Mouse (Mus musculus): ENCODE results near the gene Ppp6r1. TPM values are rescaled to one million over a fixed set of nuclear protein-coding genes. Genes with fewer than 3 reads are reported as not detected.

The Ppp6r1 gene
- polyA plus RNA-seq, 1 experiment from 2014 or later: 17.1 TPM

DNA sequence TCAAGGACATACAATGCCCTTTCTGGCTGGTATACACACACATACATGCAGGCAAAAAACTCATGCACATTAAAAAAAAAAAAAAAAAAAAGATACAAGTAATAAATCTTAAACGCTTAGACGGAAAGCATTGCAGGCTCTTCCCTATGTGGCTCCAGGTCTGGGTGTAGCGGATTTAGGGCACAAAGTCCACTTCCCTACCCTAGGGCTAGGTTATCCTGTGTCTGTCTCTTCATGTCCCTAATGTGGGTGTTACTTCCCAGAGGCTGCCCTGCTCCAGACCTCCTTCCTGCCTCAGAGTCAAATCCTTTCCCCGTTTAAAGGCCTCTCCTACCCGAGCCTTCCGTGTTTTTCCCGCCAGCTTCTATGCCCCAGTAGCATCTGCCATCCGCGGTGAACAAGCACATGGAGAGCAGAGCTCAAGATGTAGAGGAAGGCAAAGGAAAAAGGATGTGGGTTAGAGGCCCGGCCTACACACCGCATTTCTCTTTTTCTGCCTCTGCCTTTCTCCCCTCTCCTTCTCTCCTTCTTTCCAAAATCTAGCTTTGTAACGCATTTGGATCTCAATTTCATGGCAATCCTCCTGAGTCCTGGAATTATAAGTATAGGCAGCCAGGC, 15.4 kb upstream of the Ppp6r1 start:
- H3K9me3 ChIP-seq (replicated peaks): no peaks in the 10 kb centered on the region
- WGBS: 90% methylated on average over 12 of the region's 12 CpGs
- ATAC-seq (ENCODE audit: low FRiP score): no peak
- no peak overlapping the region for H3K4me3 ChIP-seq
- H3K27me3 ChIP-seq: no peaks in the 10 kb centered on the region
- H3K4me2 ChIP-seq (replicated peaks): no peak overlapping the region
- no peak overlapping the region for H3K9ac ChIP-seq
- peaks cover 59% of the 10 kb centered on the region for H3K36me3 ChIP-seq
- no peaks in the 10 kb centered on the region for H3K4me1 ChIP-seq
- H3K27ac ChIP-seq: no peak overlapping the region

DNA sequence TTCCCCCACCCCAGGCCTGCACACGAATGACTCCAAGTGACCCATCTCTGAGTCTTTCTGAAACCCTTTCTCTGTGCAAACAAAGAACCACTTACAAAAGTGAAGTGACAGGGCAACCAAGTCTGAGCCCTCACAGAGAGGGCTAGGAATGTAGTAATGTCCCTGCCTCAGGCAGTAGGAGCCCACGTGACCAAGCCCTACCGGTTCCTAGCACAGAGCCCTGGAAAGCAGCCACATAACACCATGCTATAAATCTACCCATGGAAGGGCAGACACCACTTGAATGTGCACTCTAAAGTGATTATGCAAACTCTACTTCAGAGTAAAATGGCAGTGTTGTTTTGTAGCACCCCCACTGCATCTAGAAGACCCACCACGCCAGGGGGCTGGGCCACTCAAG, 13.1 kb upstream of the Ppp6r1 start:
- no peak overlapping the region for H3K27ac ChIP-seq
- H3K9me3 ChIP-seq (replicated peaks): 0 out of 2 replicates have a peak, but pooled peaks cover 4% of the 10 kb centered on the region
- no peak overlapping the region for H3K9ac ChIP-seq
- no peak for ATAC-seq (ENCODE audit: low FRiP score)
- no peaks in the 10 kb centered on the region for H3K4me1 ChIP-seq
- WGBS: 76% methylated on average over 4 of the region's 4 CpGs
- peaks cover 73% of the 10 kb centered on the region for H3K36me3 ChIP-seq
- H3K27me3 ChIP-seq: no peaks in the 10 kb centered on the region
- no peak overlapping the region for H3K4me3 ChIP-seq
- no peak overlapping the region for H3K4me2 ChIP-seq (replicated peaks)

DNA sequence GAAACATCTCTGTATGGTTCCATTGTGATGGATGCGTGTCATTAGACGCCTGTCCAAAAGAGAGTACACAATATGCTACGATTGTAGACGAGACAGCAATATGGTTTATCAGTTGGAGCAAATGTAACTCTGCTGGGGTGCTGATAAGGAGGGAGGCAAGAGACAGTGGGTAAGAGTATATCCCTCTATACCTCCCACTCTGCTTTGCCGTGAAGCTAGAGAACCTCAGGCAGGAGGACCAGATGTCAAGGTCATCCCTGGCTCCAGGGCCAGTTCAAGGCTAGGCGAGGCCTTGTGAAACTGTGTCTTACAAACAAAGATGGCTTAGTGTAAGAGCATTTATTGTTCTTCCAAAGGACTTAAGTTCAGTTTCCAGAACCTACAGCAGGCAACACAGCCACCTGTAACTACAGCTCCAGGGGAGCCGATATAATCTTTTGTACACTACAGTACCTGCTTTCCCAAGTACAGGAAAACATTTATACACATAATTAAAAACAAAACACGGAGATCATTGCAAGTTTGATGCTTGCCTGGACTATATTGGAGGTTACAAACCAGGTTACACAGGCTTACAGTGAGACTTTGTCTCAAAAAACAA, 11.9 kb upstream of the Ppp6r1 start:
- no peak for ATAC-seq (ENCODE audit: low FRiP score)
- H3K4me2 ChIP-seq (replicated peaks): no peak overlapping the region
- H3K9me3 ChIP-seq (replicated peaks): 0 out of 2 replicates have a peak, but pooled peaks cover 4% of the 10 kb centered on the region
- H3K9ac ChIP-seq: no peak overlapping the region
- H3K36me3 ChIP-seq: peaks cover 72% of the 10 kb centered on the region
- H3K4me3 ChIP-seq: no peak overlapping the region
- WGBS: 88% methylated on average over 8 of the region's 8 CpGs
- no peaks in the 10 kb centered on the region for H3K27me3 ChIP-seq
- no peak overlapping the region for H3K27ac ChIP-seq
- H3K4me1 ChIP-seq: no peaks in the 10 kb centered on the region

DNA sequence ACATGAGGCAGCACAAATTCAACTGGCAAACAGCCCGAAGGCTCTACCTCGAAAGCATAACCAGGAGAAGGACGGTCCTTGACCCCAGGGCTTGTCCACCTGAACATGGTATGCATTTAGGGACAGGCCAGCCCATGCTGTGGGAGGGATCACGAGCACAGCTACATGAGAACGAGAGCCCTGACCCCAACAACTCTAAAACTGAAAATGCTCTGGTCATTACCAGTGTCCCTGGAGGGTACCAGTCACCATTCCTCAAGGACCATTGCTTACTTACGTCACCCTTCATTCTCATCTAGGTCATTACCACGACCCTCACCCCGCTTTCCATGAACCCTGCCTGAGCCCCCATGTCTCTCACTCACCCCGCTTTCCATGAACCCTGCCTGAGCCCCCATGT, 10.3 kb upstream of the Ppp6r1 start:
- H3K9ac ChIP-seq: no peak overlapping the region
- 97% methylated on average over 9 of the region's 9 CpGs for WGBS

DNA sequence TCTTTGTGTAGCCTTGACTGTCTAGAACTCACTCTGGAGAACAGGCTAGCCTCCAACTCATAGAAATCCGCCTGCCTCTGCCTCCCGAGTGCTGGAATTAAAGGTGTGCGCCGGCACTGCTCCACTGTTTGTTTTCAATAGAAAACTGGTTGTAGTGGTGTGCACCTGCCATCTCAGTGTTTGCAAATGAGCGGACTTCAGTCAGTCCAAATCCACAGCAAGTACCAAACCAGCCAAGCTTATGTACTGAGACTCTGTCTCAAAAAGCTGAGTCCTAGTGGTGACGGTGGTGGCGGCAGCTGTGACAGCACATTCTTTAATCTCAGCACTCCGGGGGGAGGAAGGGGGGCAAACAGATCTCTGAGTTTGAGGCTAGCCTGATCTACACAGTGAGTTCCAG, 9.7 kb upstream of the Ppp6r1 start:
- Histone ChIP-seq H3K4me2 (replicated peaks) (no peak overlapping the region), H3K36me3 (peaks cover 65% of the 10 kb centered on the region), H3K4me3 (no peak overlapping the region), H3K27ac (no peak overlapping the region), H3K9me3 (replicated peaks) (0 out of 2 replicates have a peak, but pooled peaks cover 4% of the 10 kb centered on the region), H3K27me3 (no peaks in the 10 kb centered on the region), H3K9ac (no peak overlapping the region), H3K4me1 (no peaks in the 10 kb centered on the region)
- no peak for ATAC-seq (ENCODE audit: low FRiP score)
- WGBS: 98% methylated on average over 8 of the region's 8 CpGs

More for the DNA sequence above, 10.3 kb upstream of the Ppp6r1 start:
- Histone ChIP-seq H3K4me1 (no peaks in the 10 kb centered on the region), H3K4me3 (no peak overlapping the region), H3K36me3 (peaks cover 67% of the 10 kb centered on the region), H3K4me2 (replicated peaks) (no peak overlapping the region), H3K9me3 (replicated peaks) (0 out of 2 replicates have a peak, but pooled peaks cover 4% of the 10 kb centered on the region), H3K27ac (no peak overlapping the region), H3K27me3 (no peaks in the 10 kb centered on the region)
- ATAC-seq (ENCODE audit: low FRiP score): no peak

DNA sequence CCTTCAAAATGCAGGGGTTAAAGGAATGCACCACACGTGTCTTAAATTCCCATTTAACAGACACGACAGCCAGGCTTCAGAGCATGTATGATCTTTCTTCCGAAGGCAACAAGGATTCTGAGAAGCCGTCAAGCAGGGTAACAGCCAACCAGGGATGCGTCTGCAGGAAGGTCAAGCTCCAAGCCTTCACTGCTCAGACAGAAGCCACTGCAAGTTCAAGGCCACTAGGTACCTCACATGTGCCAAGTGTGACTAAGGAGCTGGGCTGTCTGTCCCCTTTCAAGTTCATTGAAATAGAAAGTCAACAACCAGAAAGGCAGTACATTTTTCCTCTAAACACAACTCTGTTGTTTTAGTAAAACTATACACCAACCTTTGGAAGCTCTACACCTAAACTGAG, 8.1 kb upstream of the Ppp6r1 start:
- peaks cover 70% of the 10 kb centered on the region for H3K36me3 ChIP-seq
- no peaks in the 10 kb centered on the region for H3K4me1 ChIP-seq
- H3K4me3 ChIP-seq: no peak overlapping the region
- H3K4me2 ChIP-seq (replicated peaks): no peak overlapping the region
- H3K27me3 ChIP-seq: no peaks in the 10 kb centered on the region
- no peak overlapping the region for H3K27ac ChIP-seq
- ATAC-seq (ENCODE audit: low FRiP score): no peak
- 0 out of 2 replicates have a peak, but pooled peaks cover 4% of the 10 kb centered on the region for H3K9me3 ChIP-seq (replicated peaks)
- WGBS: 98% methylated on average over 5 of the region's 5 CpGs
- H3K9ac ChIP-seq: no peak overlapping the region

DNA sequence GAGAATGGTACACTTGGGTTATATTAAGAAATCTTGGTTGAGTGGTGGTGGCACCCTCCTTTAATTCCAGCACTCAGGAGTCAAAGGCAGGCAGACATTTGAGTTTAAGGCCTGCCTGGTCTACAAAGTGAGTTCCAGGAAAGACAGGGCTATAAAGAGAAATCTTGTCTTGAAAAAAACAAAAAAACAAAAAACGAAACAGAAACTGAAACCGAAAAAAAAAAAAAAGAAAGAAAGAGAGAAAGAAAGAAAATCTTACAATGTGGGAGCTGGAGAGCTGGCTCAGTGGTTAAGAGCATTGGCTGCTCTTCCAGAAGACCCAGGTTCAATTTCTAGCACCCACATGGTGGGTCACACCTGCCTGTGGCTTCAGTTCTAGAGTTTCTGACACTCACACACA, 4.9 kb upstream of the Ppp6r1 start:
- Histone ChIP-seq H3K9me3 (replicated peaks) (0 out of 2 replicates have a peak, but pooled peaks cover 4% of the 10 kb centered on the region), H3K36me3 (peaks cover 45% of the 10 kb centered on the region), H3K9ac (no peak overlapping the region), H3K27ac (no peak overlapping the region), H3K4me1 (peaks cover 9% of the 10 kb centered on the region), H3K27me3 (no peaks in the 10 kb centered on the region), H3K4me3 (no peak overlapping the region), H3K4me2 (replicated peaks) (no peak overlapping the region)
- no peak for ATAC-seq (ENCODE audit: low FRiP score)
- WGBS: 95% methylated on average over 2 of the region's 2 CpGs

DNA sequence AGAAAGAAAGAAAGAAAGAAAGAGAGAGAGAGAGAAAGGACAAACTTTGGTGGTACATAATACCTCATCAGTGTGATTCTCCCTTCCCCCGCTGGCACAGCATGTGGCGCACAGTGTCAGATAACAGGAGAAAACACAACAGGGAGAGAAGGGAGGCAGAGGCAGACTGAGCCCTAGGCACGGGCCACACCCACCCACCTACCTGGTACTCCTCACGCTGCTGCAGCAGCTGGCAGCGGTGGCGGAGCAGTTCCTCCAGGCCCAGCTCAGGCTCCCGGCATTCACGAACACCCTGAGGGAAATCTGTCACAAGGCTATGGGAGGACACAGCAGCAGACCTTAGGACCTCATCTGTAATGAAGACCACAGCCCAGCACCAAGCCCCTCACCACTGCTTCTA, 4.4 kb upstream of the Ppp6r1 start:
- ATAC-seq (ENCODE audit: low FRiP score): no peak
- Histone ChIP-seq H3K4me1 (peaks cover 9% of the 10 kb centered on the region), H3K36me3 (peaks cover 39% of the 10 kb centered on the region), H3K27me3 (no peaks in the 10 kb centered on the region), H3K4me3 (no peak overlapping the region), H3K27ac (no peak overlapping the region), H3K9me3 (replicated peaks) (no peaks in the 10 kb centered on the region), H3K9ac (no peak overlapping the region), H3K4me2 (replicated peaks) (no peak overlapping the region)
- WGBS: 67% methylated on average over 8 of the region's 8 CpGs

DNA sequence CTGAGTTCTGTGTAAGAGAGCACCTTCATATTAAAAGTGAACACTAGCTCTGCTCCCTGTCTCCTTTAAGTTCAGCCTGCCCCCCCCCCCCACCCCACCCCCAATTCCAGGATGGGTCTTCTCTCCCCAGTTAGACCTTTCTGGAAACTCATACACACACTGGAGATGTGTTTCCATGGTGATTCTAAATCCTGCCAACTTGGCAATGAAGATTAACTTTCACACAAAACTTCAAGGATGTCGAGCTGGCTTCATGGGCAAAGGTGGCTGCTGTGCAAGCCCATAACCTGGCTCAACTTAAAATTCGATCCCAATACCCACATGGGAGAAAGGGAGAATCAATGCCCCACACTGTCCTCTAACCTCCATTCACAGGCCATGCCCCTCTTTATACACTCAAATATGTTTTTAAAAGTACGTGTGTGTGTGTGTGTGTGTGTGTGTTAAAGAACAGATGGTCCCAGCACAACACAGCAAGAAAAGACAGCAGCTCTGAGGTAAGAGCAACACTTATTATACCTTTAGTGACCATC, 1.2 kb upstream of the Ppp6r1 start:
- H3K4me3 ChIP-seq: peak overlapping the region; percentile 88
- H3K9me3 ChIP-seq (replicated peaks): no peaks in the 10 kb centered on the region
- no peak for ATAC-seq (ENCODE audit: low FRiP score)
- 71% methylated on average over 3 of the region's 3 CpGs for WGBS
- H3K27ac ChIP-seq: peak overlapping the region; percentile 97
- H3K27me3 ChIP-seq: no peaks in the 10 kb centered on the region
- peaks cover 39% of the 10 kb centered on the region for H3K4me1 ChIP-seq
- H3K4me2 ChIP-seq (replicated peaks): peak overlapping the region; percentile 87
- peaks cover 20% of the 10 kb centered on the region for H3K36me3 ChIP-seq
- H3K9ac ChIP-seq: peak overlapping the region; percentile 81

DNA sequence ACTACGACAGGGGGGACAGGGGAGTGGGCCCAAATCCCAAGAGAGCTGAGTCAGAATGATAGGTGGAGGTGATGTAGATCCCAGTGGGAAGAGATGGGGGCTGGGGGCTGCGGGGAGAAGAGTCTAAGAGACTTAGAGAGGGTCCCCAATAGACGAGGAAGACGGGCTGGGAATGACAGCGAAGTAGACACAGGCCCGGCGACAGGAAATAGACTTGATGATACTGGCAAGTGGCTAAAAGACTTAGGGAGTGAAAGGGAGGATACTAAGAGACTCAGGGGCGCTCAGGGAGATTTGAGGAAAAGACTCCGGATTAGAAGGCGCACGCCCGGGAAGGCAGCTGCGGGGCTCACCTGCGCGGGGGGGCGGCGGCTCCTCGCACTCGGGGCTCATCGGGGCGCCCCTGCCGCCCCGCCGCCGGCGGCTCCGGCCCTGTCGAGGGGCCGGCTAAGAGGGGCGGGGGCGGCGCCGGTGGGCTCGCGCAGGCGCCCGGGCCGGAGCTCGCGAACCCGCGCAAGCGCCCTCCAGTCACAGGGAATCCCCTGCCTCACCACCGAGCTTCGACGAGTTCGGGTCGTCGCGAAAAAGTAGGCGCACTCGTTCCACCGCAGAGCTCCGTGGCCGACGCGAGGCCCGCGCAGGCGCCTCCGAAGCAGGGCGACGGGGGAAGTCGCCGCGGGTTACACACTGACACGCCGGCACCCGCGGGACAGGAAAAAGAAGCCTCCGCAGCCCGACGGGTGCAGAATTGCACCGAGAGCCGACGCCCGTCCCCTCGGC, 501 bp downstream of the Ppp6r1 start:
- peak overlapping the region; percentile 97 for H3K27ac ChIP-seq
- peak; percentile 80 for ATAC-seq (ENCODE audit: low FRiP score)
- no peaks in the 10 kb centered on the region for H3K27me3 ChIP-seq
- peaks cover 41% of the 10 kb centered on the region for H3K4me1 ChIP-seq
- H3K4me3 ChIP-seq: peak overlapping the region; percentile 88
- peak overlapping the region; percentile 95 for H3K9ac ChIP-seq
- H3K36me3 ChIP-seq: peaks cover 9% of the 10 kb centered on the region
- H3K9me3 ChIP-seq (replicated peaks): no peaks in the 10 kb centered on the region
- H3K4me2 ChIP-seq (replicated peaks): peak overlapping the region; percentile 87
- WGBS: under 1% methylated on average over 68 of the region's 78 CpGs

DNA sequence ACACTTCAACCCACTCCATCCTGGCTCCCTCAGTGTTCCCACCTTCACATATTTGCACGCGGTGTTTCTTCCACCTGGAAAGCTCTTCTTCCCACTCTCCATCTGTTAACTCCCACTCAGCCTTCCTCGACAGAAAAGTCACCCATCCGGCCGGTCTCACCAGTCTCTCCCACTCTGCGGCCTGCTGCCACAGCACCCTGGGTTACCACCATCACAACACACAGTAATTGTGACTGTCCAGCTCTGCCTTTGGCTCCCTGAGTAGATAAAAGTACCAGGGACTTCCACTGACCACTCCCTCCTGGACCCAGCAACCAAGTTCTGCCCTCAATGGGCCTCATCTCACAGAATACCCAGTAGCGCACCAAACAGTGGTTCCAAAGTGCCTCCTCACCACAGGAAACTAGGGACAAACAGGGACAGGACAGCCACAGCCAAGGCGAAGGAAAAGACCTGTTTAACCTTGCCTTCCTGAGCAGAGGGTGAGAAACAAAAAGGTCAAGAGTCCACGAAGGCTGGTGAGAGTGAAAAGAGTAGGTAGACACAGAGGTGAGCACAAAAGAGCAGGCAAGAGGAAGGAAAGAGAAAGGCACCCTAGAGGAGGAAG, 1.2 kb downstream of the Ppp6r1 start:
- 53% methylated on average over 9 of the region's 9 CpGs for WGBS
- H3K4me1 ChIP-seq: peaks cover 42% of the 10 kb centered on the region

DNA sequence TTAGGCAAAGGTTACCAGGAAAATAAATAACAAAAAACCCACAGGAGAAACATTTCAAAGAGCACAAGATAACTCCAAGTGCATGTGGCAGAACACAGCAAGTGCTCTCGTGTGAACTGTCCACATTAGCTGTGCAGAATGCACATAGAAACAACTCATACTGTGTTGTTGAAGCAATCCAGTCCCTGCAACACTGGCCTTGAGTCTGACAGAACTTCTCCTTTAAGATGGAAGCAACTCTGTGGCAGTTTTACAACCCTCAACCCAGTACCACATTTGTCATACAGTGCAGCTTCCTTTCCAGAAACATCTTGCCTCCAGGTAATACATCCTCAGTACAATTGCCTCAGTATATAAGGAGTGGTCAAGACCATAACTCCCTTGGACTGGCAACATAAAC, 2.0 kb downstream of the Ppp6r1 start:
- WGBS: 61% methylated on average over 1 of the region's 1 CpGs
- peaks cover 44% of the 10 kb centered on the region for H3K4me1 ChIP-seq

More for the DNA sequence above, 1.2 kb downstream of the Ppp6r1 start:
- no peak for ATAC-seq (ENCODE audit: low FRiP score)
- Histone ChIP-seq H3K36me3 (peaks cover 10% of the 10 kb centered on the region), H3K9ac (peak overlapping the region; percentile 95), H3K27me3 (no peaks in the 10 kb centered on the region), H3K4me3 (peak overlapping the region; percentile 88), H3K9me3 (replicated peaks) (no peaks in the 10 kb centered on the region), H3K4me2 (replicated peaks) (peak overlapping the region; percentile 87), H3K27ac (0 out of 2 replicates have a peak overlapping the region, but pooled peaks have one; percentile 97)

More for the DNA sequence above, 2.0 kb downstream of the Ppp6r1 start:
- H3K9me3 ChIP-seq (replicated peaks): no peaks in the 10 kb centered on the region
- ATAC-seq (ENCODE audit: low FRiP score): no peak
- H3K36me3 ChIP-seq: peaks cover 8% of the 10 kb centered on the region
- no peak overlapping the region for H3K27ac ChIP-seq
- peak overlapping the region; percentile 95; the same call in 1 of the 2 replicates for H3K9ac ChIP-seq
- peak overlapping the region; percentile 87 for H3K4me2 ChIP-seq (replicated peaks)
- H3K27me3 ChIP-seq: no peaks in the 10 kb centered on the region
- no peak overlapping the region for H3K4me3 ChIP-seq

All from hindbrain, embryonic 12.5 days (tissue).